Mouse (Mus musculus): ENCODE results near the gene Gapvd1. TPM values are rescaled to one million over a fixed set of nuclear protein-coding genes. Genes with fewer than 3 reads are reported as not detected.
"Not testable (repeated sequence)": the region's sequence is repeated elsewhere in the genome, so short reads cannot be mapped to it uniquely, and the experiment has no call there.

Gapvd1 gene
- 78.5 and 81.3 TPM in 2 replicates for polyA plus RNA-seq (2016; fragmentation: Nextera tagmentation; extraction: Ambion mirVana)

DNA sequence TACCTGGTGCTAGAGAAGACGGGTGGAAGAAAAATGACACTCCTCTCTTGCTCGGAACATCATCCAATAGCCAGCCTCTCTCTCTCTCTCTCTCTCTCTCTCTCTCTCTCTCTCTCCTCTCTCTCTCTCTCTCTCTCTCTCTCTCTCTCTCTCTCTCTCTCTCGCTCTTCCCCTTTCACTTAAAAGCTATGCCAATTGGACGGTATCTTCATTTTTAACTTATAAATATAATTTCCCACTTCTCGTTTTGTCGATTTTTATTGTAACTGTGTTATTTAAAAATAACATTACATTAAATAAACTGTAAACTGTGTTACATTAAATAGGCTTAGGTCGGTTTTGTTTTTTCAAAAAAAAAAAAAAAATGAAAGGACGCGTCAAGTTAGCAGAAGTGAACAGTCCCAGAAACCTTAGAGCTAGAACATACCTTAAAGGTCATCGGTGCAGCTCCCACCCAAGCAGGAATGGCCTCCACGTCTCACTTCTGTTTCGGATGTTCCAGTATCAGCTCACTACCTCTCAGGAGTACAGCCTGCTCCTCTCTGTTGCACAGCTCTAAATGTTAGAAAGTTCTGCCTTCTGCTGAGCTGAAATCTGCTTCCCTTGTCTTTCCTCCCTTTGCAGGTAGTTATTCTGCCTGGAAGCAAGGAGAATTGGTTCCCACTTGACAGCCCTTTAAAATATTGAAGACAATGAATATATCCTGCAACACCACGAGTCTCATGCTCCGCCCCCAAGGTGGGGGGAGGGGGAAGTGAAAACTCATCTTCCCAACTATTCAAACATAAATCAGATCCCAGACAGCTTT lies at the start of gene Gapvd1:
Gapvd1 (minus strand) TSS at position 682 of the 808 bp plus-strand sequence.
- Histone ChIP-seq H3K4me3 (peak within 1 kb of the TSS; percentile 87), H3K9me3 (replicated peaks) (no peaks in the 10 kb centered on the region; the same call in 1 of the 2 replicates), H3K36me3 (no peaks in the 10 kb centered on the region)

DNA sequence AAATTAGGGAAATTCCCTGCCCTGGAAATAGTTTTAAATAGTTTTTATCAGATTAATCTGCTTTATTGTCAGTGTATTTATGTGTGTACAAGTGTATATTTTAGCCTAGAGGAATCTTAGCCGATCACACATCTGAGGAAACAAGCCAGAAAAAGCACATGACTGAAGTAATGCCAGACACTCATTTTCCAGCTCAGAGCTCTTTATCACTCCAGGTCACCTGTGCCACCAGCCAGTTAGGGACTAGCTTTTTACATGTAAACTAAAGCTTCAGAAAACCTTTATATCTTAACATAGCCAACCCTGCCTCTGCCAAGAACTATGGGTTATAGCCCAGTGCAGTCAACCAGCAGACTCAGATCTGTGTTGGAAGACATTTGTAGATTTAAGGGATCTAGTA lies 49.8 kb upstream of the Gapvd1 start:
- Histone ChIP-seq H3K4me1 (replicated peaks) (peaks cover 18% of the 10 kb centered on the region), H3K36me3 (peaks cover 28% of the 10 kb centered on the region), H3K27ac (ENCODE audit: poor library complexity, severe bottlenecking) (no peak overlapping the region), H3K9ac (no peak overlapping the region), H3K9me3 (replicated peaks) (no peaks in the 10 kb centered on the region), H3K4me3 (no peak overlapping the region), H3K4me2 (no peak overlapping the region), H3K27me3 (replicated peaks) (no peaks in the 10 kb centered on the region)
- ATAC-seq (ENCODE audit: insufficient number of reproducible peaks, low FRiP score) = no peak
- 53% methylated on average over 1 of the region's 1 CpGs for WGBS

More for the DNA sequence above, at the start of gene Gapvd1:
- ATAC-seq (ENCODE audit: insufficient number of reproducible peaks, low FRiP score) = no peak
- Histone ChIP-seq H3K27me3 (replicated peaks) (no peaks in the 10 kb centered on the region), H3K4me1 (replicated peaks) (peaks cover 16% of the 10 kb centered on the region), H3K9ac (peak within 1 kb of the TSS; percentile 95), H3K27ac (ENCODE audit: poor library complexity, severe bottlenecking) (peak within 1 kb of the TSS; percentile 98), H3K4me2 (peak within 1 kb of the TSS; percentile 78)
- WGBS = under 1% methylated on average over 13 of the region's 14 CpGs

DNA sequence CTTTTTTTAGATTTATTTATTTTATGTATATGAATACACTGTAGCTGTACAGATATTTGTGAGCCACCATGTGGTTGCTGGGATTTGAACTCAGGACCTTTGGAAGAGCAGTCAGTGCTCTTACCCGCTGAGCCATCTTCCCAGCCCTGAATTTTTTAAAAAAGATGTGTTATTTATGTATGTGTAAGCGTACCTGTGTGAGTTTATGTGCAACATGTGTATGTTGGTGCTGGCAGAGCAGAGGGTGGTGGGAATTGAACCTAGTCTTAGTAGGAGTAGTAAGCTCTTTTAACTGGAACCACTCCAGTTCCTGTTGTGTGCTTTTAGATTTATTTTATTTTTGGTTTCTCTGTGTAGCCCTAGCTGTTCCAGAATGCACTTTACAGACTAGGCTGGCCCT lies 49.1 kb upstream of the Gapvd1 start:
- Histone ChIP-seq H3K9ac (no peak overlapping the region), H3K4me1 (replicated peaks) (peaks cover 18% of the 10 kb centered on the region), H3K36me3 (peaks cover 28% of the 10 kb centered on the region), H3K4me3 (no peak overlapping the region), H3K9me3 (replicated peaks) (no peaks in the 10 kb centered on the region), H3K27ac (ENCODE audit: poor library complexity, severe bottlenecking) (no peak overlapping the region), H3K27me3 (replicated peaks) (no peaks in the 10 kb centered on the region), H3K4me2 (peak overlapping the region; percentile 4; the same call in 1 of the 2 replicates)
- 92% methylated on average over 2 of the region's 2 CpGs for WGBS
- ATAC-seq (ENCODE audit: insufficient number of reproducible peaks, low FRiP score) = no peak

DNA sequence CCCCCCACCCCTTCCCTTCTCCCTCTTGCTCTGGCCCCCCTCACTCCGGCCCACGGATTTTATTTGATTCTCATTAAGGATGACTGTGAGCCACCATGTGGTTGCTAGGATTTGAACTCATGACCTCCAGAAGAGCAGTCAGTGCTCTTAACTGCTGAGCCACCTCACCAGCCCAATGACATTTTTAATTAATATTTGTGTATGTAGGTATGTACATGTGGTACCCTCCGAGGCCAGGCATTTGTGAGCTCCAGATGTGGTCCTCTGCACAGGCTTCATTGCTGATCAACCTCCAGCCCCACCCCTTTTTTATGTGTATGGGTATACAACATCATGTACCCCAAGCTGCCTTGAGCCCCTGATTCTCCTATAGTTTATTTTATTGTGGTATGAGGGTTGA lies 48.7 kb upstream of the Gapvd1 start:
- Histone ChIP-seq H3K9ac (peak overlapping the region; percentile 62; the same call in 1 of the 2 replicates), H3K4me2 (peak overlapping the region; percentile 50), H3K4me3 (peak overlapping the region; percentile 11), H3K27me3 (replicated peaks) (no peaks in the 10 kb centered on the region), H3K27ac (ENCODE audit: poor library complexity, severe bottlenecking) (no peak overlapping the region), H3K4me1 (replicated peaks) (peaks cover 20% of the 10 kb centered on the region), H3K9me3 (replicated peaks) (no peaks in the 10 kb centered on the region), H3K36me3 (peaks cover 24% of the 10 kb centered on the region)
- 82% methylated on average over 3 of the region's 3 CpGs for WGBS
- ATAC-seq (ENCODE audit: insufficient number of reproducible peaks, low FRiP score) = no peak

DNA sequence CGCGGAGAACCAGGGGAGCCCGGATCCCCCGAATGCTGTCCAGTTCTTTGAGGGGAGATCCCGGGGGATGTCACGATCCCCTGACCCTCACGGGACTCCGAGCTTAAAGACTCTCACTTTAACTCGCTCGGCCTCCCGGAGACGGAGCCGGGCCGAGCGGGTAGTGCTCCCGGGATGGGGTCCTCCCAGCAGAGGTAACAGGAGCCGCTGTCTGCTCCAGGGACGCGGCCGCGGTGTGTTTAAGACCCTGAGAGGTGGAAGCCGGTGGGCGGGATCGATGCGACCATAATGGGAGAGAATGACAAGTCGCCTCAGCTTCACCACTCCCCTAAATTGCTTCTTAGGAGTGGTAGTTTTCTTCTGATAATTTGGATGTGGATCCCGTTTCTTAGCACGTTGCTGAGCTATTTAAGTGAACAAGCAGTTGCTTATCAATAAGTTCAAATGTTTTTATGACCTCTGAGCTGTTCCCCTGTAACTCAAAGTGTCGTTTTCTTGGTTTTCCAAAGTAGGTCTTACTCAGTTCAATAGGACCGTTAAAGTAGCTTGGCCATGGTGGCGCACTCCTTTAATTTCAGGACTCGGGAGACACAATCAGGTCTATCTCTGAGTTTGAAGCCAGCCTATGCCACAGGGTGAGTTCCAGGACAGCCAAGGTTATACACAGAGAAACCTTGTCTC lies 47.7 kb upstream of the Gapvd1 start:
- not testable (repeated sequence) for H3K9me3 ChIP-seq (replicated peaks); H3K27me3 ChIP-seq (replicated peaks)
- H3K27ac ChIP-seq (ENCODE audit: poor library complexity, severe bottlenecking) = peak overlapping the region; percentile 97
- H3K4me2 ChIP-seq = peak overlapping the region; percentile 81
- ATAC-seq (ENCODE audit: insufficient number of reproducible peaks, low FRiP score) = peak; percentile 65
- H3K4me1 ChIP-seq (replicated peaks) = peaks cover 23% of the 10 kb centered on the region
- H3K9ac ChIP-seq = peak overlapping the region; percentile 90
- peak overlapping the region; percentile 81 for H3K4me3 ChIP-seq
- peaks cover 19% of the 10 kb centered on the region for H3K36me3 ChIP-seq
- WGBS = under 1% methylated on average over 32 of the region's 32 CpGs

DNA sequence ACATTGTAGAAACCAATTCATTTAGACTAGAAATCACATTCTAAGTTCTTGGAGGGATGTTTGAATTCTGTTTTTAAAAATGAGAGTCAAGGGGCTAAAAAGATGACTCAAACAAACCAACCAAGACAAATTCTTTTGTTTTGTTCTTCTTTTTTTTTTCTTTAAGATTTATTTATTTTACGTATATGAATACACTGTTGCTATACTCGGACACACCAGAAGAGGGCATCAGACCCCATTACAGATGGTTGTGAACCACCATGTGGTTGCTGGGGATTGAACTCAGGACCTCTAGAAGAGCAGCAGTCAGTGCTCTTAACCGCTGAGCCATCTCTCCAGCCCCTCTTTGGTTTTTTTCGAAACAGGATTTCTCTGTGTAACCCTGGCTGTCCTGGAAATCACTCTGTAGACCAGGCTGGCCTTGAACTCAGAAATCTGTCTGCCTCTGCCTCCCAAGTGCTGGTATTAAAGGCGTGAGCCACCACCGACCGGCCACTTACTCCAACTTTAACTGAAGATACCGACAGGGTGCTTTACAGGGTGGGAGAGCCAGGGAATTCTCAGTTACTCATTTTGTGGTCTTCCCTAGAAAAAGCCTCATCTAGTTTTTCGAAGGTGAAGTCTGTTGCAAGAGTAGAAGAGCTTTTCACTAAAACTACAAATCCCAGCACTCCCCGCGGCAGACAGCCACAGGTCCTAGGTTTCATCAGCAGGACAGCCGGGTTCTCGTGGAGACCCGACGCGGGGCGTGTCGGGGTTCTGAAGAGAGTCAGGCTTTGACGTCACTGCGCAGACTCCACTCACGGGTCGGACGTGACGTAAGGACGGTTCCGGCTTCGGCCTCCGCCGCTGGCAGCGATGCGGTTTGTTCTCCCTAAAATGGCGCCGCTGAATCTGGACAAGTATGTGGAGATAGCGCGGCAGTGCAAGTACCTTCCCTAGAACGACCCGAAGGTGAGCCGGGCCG lies 46.8 kb upstream of the Gapvd1 start:
- 5% methylated on average over 39 of the region's 39 CpGs for WGBS
- Histone ChIP-seq H3K4me3 (peak overlapping the region; percentile 81), H3K4me2 (peak overlapping the region; percentile 60), H3K27me3 (replicated peaks) (no peaks in the 10 kb centered on the region), H3K4me1 (replicated peaks) (peaks cover 23% of the 10 kb centered on the region), H3K27ac (ENCODE audit: poor library complexity, severe bottlenecking) (peak overlapping the region; percentile 97), H3K36me3 (peaks cover 16% of the 10 kb centered on the region), H3K9ac (peak overlapping the region; percentile 90), H3K9me3 (replicated peaks) (no peaks in the 10 kb centered on the region)
- peak; percentile 96 for ATAC-seq (ENCODE audit: insufficient number of reproducible peaks, low FRiP score)

DNA sequence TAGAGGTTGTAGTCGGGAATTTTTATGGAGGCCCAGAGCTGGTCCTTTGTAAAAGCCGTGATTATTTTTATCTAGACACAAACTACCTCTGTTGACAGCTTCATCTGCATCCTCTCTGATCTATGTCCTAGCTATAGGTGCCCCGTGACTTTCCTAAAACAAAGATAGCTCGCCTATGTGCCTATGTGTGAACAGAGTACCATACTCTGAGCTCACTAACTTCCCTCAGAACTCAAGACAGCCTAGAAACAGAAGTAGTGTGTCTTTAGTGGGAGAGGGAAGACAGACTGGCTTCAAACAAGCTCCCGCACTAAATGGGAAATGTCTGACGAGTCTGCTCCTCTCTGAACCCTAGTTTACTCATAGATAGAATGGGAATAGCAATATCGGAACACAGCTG lies 45.3 kb upstream of the Gapvd1 start:
- no peak overlapping the region for H3K9ac ChIP-seq
- no peak for ATAC-seq (ENCODE audit: insufficient number of reproducible peaks, low FRiP score)
- peak overlapping the region; percentile 75; the same call in 1 of the 2 replicates for H3K4me2 ChIP-seq
- no peaks in the 10 kb centered on the region for H3K27me3 ChIP-seq (replicated peaks)
- WGBS = 60% methylated on average over 7 of the region's 7 CpGs
- peak overlapping the region; percentile 70; the same call in 1 of the 2 replicates for H3K4me3 ChIP-seq
- H3K4me1 ChIP-seq (replicated peaks) = peaks cover 21% of the 10 kb centered on the region
- H3K27ac ChIP-seq (ENCODE audit: poor library complexity, severe bottlenecking) = no peak overlapping the region; the same call in 1 of the 2 replicates
- no peaks in the 10 kb centered on the region for H3K9me3 ChIP-seq (replicated peaks)
- H3K36me3 ChIP-seq = peaks cover 19% of the 10 kb centered on the region

DNA sequence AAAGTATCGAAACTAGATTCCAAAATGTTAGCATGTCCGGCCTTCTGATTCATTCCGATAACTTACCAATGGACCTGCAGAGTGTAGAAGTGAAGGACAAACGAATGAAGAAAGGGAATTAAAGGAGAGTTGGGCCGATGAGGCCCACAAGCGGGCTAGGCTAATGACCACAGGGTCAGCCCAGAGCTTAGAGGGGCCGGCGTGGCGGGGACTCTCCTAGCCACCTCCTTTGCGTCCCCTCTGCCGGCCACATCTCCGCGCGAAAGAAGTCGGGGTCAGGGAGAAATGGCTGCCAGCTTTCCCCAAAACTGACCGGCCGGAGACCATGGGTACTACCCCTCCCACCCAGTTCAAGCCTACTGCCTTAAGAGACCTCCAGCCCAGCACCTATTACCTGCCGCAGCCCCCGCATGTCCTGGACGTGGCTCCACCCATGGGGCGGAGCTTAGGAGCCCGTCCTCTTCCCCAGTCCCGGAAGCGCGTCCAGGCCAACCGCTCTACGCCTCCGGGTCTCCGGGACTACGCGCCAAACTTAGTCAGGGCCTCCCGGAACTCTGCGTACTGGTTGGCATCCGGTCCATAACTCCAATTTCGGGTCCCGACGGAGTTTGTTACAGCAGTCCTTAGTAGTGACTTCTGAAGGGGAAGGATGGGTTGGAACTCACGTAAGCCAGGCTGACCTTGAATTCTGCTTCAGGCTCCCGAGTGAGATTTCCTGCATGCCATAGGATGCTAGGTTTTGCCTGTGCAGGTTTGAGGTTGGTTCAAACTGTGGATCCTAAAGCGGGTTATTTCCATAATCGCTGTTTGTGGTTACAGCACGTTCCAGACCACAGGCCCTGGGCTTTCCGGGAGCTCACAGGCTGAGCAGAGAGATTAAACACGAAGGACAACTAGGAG lies 44.6 kb upstream of the Gapvd1 start, which contains the start of gene Rabepk:
Rabepk (minus strand) TSS at position 556 of the 900 bp plus-strand sequence.
- peaks cover 24% of the 10 kb centered on the region for H3K36me3 ChIP-seq
- 3% methylated on average over 44 of the region's 44 CpGs for WGBS
- H3K4me1 ChIP-seq (replicated peaks) = peaks cover 18% of the 10 kb centered on the region
- H3K9ac ChIP-seq = peak within 1 kb of the TSS; percentile 70
- peak within 1 kb of the TSS; percentile 74 for H3K27ac ChIP-seq (ENCODE audit: poor library complexity, severe bottlenecking)
- no peaks in the 10 kb centered on the region for H3K9me3 ChIP-seq (replicated peaks)
- peak within 1 kb of the TSS; percentile 75 for H3K4me2 ChIP-seq
- H3K27me3 ChIP-seq (replicated peaks) = no peaks in the 10 kb centered on the region
- peak; percentile 85 for ATAC-seq (ENCODE audit: insufficient number of reproducible peaks, low FRiP score)
- H3K4me3 ChIP-seq = peak within 1 kb of the TSS; percentile 70

DNA sequence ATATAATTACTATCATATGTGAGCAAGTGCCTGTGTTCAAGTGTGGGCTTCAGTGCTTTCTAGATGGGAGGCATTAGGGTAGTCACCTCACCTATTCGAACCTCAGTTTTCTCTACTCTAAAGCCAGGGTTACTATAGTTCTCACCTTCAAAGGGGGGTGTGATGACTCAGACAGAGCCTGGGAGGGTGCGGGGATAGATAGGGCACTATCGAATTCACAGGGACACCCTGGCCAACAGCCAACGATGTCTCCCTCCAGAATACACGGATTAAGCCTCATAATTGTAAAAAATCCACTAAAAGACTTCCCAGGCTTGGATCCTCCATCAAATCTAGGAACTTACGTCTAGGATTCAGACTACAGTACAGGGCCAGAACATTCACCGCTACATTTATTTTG lies 40.4 kb upstream of the Gapvd1 start:
- Histone ChIP-seq H3K4me3 (no peak overlapping the region), H3K27me3 (replicated peaks) (no peaks in the 10 kb centered on the region), H3K9ac (no peak overlapping the region), H3K36me3 (peaks cover 44% of the 10 kb centered on the region), H3K27ac (ENCODE audit: poor library complexity, severe bottlenecking) (no peak overlapping the region), H3K4me1 (replicated peaks) (peaks cover 7% of the 10 kb centered on the region; the same call in 1 of the 2 replicates), H3K9me3 (replicated peaks) (no peaks in the 10 kb centered on the region), H3K4me2 (no peak overlapping the region)
- ATAC-seq (ENCODE audit: insufficient number of reproducible peaks, low FRiP score) = no peak
- WGBS = 92% methylated on average over 7 of the region's 7 CpGs

DNA sequence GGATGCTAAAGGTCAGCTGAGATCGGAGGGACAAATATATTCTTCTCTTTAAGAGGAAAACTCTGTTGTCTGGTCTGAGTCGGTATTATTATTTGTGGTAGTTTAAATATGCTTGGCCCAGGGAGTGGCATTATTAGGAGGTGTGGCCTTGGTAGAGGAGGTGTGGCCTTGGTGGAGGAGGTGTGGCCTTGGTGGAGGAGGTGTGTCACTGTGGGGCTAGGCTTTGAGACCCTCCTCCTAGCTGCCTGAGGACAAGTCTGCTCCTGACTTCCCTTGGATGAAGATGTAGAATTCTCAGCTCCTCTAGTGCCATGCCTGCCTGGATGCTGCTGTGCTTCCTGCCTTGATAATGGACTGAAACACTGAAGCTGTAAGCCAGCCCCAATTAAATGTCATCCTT lies 39.5 kb upstream of the Gapvd1 start:
- 93% methylated on average over 2 of the region's 2 CpGs for WGBS
- Histone ChIP-seq H3K27ac (ENCODE audit: poor library complexity, severe bottlenecking) (no peak overlapping the region), H3K9me3 (replicated peaks) (no peaks in the 10 kb centered on the region), H3K4me3 (no peak overlapping the region), H3K36me3 (peaks cover 48% of the 10 kb centered on the region), H3K27me3 (replicated peaks) (no peaks in the 10 kb centered on the region), H3K9ac (no peak overlapping the region), H3K4me1 (replicated peaks) (peaks cover 5% of the 10 kb centered on the region; the same call in 1 of the 2 replicates), H3K4me2 (no peak overlapping the region)
- no peak for ATAC-seq (ENCODE audit: insufficient number of reproducible peaks, low FRiP score)

Measured in heart, embryonic 12.5 days (tissue).